Mouse (Mus musculus): Measurements from ENCODE around the gene Nuak2. TPM values are rescaled to one million over a fixed set of nuclear protein-coding genes. Genes with fewer than 3 reads are reported as not detected.
A peak's percentile ranks its signal among the peaks of the same experiment; 100 is the strongest.

Nuak2 gene
- polyA plus RNA-seq, 1 experiment from 2014 or later, result 5.2 TPM

DNA sequence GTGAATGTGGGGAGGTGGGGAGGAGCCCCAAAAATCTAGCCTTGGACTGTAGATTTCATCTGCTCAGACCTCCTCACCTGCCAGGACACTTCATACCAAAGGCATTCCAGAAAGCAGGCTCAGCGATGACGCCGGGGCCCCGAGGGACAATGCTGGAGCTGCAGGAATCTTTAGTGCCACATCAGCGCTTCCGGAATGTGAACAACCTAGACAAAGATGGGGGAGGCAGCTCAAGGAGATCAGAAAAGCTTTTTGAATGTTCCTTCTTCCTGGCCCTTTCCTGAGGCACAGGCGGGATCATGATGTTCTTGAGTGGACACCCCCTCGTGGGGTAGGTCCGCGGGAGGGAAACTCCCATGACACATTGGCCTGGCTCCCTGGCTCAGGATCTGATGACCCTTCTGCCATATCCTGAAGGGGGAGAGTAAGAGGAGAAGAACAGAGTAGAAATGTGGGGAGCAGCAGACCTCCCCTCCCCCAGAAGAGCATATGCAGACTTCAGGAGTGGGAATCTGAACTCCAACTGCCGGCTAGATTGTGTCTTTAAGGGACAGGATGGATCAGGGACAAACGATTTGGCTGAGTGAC, 19.5 kb downstream of the Nuak2 start:
- no peaks in the 10 kb centered on the region for H3K9me3 ChIP-seq (ENCODE audit: control insufficient read depth, low read length)
- H3K36me3 ChIP-seq (ENCODE audit: control insufficient read depth, insufficient read depth, low read length), result no peaks in the 10 kb centered on the region
- 47% methylated on average over 12 of the region's 12 CpGs for WGBS
- DNase-seq (ENCODE audit: low spot score) (peak; percentile 70), ATAC-seq (ENCODE audit: low read depth) (no peak; the same call in 1 of the 2 replicates)
- H3K4me3 ChIP-seq (ENCODE audit: low read depth, low read length), result no peak overlapping the region
- H3K9ac ChIP-seq (ENCODE audit: low read depth, low read length), result no peak overlapping the region
- no peaks in the 10 kb centered on the region for H3K27me3 ChIP-seq (replicated peaks; ENCODE audit: control insufficient read depth, insufficient read depth, low read length)
- H3K4me1 ChIP-seq (ENCODE audit: control insufficient read depth, insufficient read depth, low read length), result peaks cover 23% of the 10 kb centered on the region
- no peak overlapping the region for H3K4me2 ChIP-seq (ENCODE audit: low read depth, low read length)
- no peak overlapping the region for H3K27ac ChIP-seq (replicated peaks; ENCODE audit: low read depth, low read length)

DNA sequence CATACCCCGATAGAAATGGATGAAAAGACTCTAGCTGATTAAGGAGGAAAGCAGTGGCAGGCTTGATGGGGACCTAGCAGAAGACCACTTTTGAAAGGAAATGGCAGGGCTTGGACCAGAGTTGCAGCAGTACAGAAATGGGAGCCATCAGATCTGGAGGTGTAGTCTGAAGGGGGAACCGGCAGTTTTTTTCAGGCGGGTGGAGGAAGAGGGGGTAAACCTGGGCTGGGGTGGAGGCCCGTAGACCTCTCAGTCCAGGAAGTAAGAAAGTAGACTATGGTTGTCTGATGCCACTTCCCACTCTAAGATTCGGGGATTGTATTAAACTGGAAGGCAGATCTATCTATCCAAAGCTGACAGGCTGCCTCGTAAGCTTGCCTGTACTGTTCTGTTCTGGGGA, 21.0 kb downstream of the Nuak2 start:
- Histone ChIP-seq H3K9me3 (ENCODE audit: control insufficient read depth, low read length) (no peaks in the 10 kb centered on the region), H3K9ac (ENCODE audit: low read depth, low read length) (no peak overlapping the region), H3K4me1 (ENCODE audit: control insufficient read depth, insufficient read depth, low read length) (peaks cover 23% of the 10 kb centered on the region), H3K27ac (replicated peaks; ENCODE audit: low read depth, low read length) (no peak overlapping the region), H3K4me3 (ENCODE audit: low read depth, low read length) (no peak overlapping the region), H3K36me3 (ENCODE audit: control insufficient read depth, insufficient read depth, low read length) (no peaks in the 10 kb centered on the region), H3K4me2 (ENCODE audit: low read depth, low read length) (no peak overlapping the region), H3K27me3 (replicated peaks; ENCODE audit: control insufficient read depth, insufficient read depth, low read length) (no peaks in the 10 kb centered on the region)
- ATAC-seq (ENCODE audit: low read depth) (no peak), DNase-seq (ENCODE audit: low spot score) (no peak)
- 74% methylated on average over 6 of the region's 6 CpGs for WGBS

DNA sequence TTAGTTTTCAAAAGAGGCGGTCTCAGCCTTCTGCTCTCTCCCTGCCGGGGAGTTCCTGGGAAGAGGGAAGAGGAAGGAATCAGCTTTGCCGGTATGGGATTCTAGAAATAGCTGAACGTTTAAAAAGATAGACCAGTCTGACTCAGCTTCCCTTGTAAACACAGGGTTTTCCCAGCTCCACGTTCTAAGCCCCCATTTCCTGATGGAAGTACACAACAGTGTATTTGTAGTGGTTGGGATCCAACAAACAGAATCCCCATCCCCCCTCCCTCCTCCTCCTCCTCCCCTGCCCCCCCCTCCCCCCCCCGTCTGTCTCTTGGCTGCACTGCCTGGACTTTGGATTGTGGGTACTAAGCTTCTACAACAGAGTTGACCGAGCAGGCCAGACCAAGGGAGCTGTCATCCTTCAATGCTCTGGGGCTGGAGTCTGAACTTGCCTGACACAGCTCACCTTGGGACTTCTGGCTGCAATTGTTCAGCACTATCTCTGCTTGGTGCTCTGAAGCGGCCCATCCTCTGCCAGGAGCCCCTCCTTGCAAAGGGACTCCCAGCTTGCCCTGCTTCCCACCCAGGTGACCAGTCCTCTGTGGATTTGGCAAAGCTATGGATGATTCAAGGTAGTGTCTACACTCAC, 22.2 kb downstream of the Nuak2 start:
- no peak overlapping the region for H3K4me2 ChIP-seq (ENCODE audit: low read depth, low read length)
- no peak for DNase-seq (ENCODE audit: low spot score)
- no peak overlapping the region for H3K4me3 ChIP-seq (ENCODE audit: low read depth, low read length)
- no peaks in the 10 kb centered on the region for H3K36me3 ChIP-seq (ENCODE audit: control insufficient read depth, insufficient read depth, low read length)
- ATAC-seq (ENCODE audit: low read depth), result no peak
- H3K27ac ChIP-seq (replicated peaks; ENCODE audit: low read depth, low read length), result no peak overlapping the region
- peaks cover 23% of the 10 kb centered on the region for H3K4me1 ChIP-seq (ENCODE audit: control insufficient read depth, insufficient read depth, low read length)
- WGBS, result 42% methylated on average over 8 of the region's 8 CpGs
- no peak overlapping the region for H3K9ac ChIP-seq (ENCODE audit: low read depth, low read length)
- H3K27me3 ChIP-seq (replicated peaks; ENCODE audit: control insufficient read depth, insufficient read depth, low read length), result no peaks in the 10 kb centered on the region
- no peaks in the 10 kb centered on the region for H3K9me3 ChIP-seq (ENCODE audit: control insufficient read depth, low read length)

DNA sequence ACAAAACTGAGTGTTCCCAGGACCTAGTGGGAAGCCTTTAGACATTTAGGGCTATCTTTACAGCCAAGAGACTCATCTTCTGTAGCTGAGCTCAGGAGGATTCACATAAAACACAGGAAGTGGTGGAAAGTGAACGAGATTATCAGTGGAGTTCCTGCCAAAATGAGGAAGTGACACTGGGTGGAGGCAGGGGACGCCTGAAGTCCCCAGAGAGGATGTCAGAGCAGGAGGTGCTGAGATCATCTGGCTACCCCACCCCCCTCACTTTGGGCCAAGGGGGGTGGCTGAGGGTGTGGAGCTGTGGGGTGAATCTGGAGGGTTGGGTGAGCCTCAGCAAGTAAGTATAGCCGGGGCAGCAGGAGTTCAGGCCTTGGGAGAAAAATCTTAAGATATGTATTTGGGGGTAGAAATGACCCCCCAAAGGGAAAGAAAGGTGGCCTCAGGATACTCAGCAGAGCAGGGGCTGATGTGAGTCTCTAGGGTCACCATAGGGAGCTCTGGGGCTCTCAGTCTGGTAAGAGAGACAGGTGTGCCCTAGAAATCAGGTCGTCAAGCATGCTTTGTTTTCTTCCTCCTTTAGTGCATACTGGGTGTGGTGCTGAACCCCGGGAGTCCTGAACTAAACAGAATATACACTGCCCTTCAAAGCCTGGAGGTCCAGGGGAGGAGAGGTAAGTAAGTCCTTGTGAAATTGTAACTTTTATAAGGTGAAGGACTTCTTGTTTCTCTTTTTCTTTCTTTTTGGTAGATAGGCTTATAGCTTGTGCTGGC, 26.0 kb downstream of the Nuak2 start:
- WGBS, result 47% methylated on average over 5 of the region's 5 CpGs

DNA sequence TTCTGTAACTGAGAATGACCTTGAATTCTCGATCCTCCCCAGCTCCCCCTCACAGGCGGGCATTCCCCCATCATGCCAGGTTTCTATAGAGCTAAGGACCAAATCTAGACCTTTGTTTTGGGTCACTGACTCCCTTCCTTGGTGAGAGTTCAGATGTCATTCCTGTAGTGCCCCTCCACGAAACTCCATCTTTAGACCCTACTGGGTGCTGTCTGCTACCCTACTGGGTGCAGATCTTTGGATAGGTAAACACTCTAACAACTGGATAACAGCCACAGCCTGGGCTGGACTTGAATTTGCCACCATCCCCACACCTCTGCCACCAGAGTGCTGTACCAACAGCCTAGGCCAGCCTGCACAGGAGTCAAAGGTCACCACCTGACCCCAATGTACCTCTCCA, 26.6 kb downstream of the Nuak2 start:
- no peak overlapping the region for H3K4me3 ChIP-seq (ENCODE audit: low read depth, low read length)
- 61% methylated on average over 3 of the region's 3 CpGs for WGBS

More for the DNA sequence above, 26.0 kb downstream of the Nuak2 start:
- Histone ChIP-seq H3K9me3 (ENCODE audit: control insufficient read depth, low read length) (no peaks in the 10 kb centered on the region), H3K4me1 (ENCODE audit: control insufficient read depth, insufficient read depth, low read length) (no peaks in the 10 kb centered on the region), H3K27ac (replicated peaks; ENCODE audit: low read depth, low read length) (no peak overlapping the region), H3K9ac (ENCODE audit: low read depth, low read length) (no peak overlapping the region), H3K4me2 (ENCODE audit: low read depth, low read length) (no peak overlapping the region), H3K27me3 (replicated peaks; ENCODE audit: control insufficient read depth, insufficient read depth, low read length) (no peaks in the 10 kb centered on the region), H3K36me3 (ENCODE audit: control insufficient read depth, insufficient read depth, low read length) (no peaks in the 10 kb centered on the region), H3K4me3 (ENCODE audit: low read depth, low read length) (no peak overlapping the region)
- DNase-seq (ENCODE audit: low spot score), result no peak
- ATAC-seq (ENCODE audit: low read depth), result no peak

DNA sequence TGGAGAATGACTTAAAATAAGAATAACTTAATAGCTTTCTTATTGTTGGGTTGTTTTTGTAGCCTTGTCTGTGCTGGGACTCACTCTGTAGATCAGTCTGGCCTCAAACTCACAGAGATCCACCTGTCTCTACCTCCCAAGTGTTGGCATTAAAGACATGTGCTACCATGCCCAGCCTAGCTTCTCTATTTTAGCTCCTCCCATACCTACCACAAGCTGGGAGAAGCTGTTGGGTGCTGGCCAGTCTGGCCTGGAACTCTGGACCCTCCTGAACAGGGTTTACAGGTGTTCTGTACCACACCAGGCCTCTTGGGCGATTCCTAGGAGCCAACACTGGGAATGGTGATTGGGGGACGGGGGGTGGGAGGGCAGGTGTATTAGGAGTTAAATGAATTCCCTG, 27.3 kb downstream of the Nuak2 start:
- Histone ChIP-seq H3K36me3 (ENCODE audit: control insufficient read depth, insufficient read depth, low read length) (no peaks in the 10 kb centered on the region), H3K4me2 (ENCODE audit: low read depth, low read length) (no peak overlapping the region), H3K9me3 (ENCODE audit: control insufficient read depth, low read length) (no peaks in the 10 kb centered on the region), H3K9ac (ENCODE audit: low read depth, low read length) (no peak overlapping the region), H3K4me1 (ENCODE audit: control insufficient read depth, insufficient read depth, low read length) (no peaks in the 10 kb centered on the region), H3K4me3 (ENCODE audit: low read depth, low read length) (no peak overlapping the region), H3K27me3 (replicated peaks; ENCODE audit: control insufficient read depth, insufficient read depth, low read length) (no peaks in the 10 kb centered on the region), H3K27ac (replicated peaks; ENCODE audit: low read depth, low read length) (no peak overlapping the region)
- 80% methylated on average over 2 of the region's 2 CpGs for WGBS
- no peak for ATAC-seq (ENCODE audit: low read depth)
- DNase-seq (ENCODE audit: low spot score), result no peak

More for the DNA sequence above, 26.6 kb downstream of the Nuak2 start:
- Histone ChIP-seq H3K9ac (ENCODE audit: low read depth, low read length) (no peak overlapping the region), H3K9me3 (ENCODE audit: control insufficient read depth, low read length) (no peaks in the 10 kb centered on the region), H3K36me3 (ENCODE audit: control insufficient read depth, insufficient read depth, low read length) (no peaks in the 10 kb centered on the region), H3K4me1 (ENCODE audit: control insufficient read depth, insufficient read depth, low read length) (no peaks in the 10 kb centered on the region), H3K27me3 (replicated peaks; ENCODE audit: control insufficient read depth, insufficient read depth, low read length) (no peaks in the 10 kb centered on the region), H3K27ac (replicated peaks; ENCODE audit: low read depth, low read length) (no peak overlapping the region), H3K4me2 (ENCODE audit: low read depth, low read length) (no peak overlapping the region)
- no peak for ATAC-seq (ENCODE audit: low read depth)
- no peak for DNase-seq (ENCODE audit: low spot score)

DNA sequence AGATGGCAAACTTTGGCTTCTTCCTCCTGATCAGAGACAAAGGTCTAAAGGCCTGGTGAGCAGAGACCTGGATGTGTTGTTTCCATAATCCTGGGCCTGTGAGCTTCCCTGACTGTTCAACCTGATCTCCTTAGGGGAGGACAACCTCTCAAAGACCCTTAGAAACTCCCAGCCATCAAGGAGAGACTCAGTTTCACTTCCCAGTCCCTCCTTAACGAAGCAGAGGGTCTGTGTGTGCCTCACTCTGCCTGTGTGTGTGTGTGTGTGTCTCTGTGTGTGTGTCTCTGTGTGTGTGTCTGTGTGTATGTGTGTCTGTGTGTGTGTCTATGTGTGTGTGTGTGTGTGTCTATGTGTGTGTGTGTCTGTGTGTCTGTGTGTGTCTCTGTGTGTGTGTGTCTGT, 27.7 kb downstream of the Nuak2 start:
- no peaks in the 10 kb centered on the region for H3K27me3 ChIP-seq (replicated peaks; ENCODE audit: control insufficient read depth, insufficient read depth, low read length)
- WGBS, result 88% methylated on average over 1 of the region's 1 CpGs
- no peak overlapping the region for H3K4me3 ChIP-seq (ENCODE audit: low read depth, low read length)
- H3K9me3 ChIP-seq (ENCODE audit: control insufficient read depth, low read length), result no peaks in the 10 kb centered on the region
- H3K4me2 ChIP-seq (ENCODE audit: low read depth, low read length), result no peak overlapping the region
- H3K36me3 ChIP-seq (ENCODE audit: control insufficient read depth, insufficient read depth, low read length), result no peaks in the 10 kb centered on the region
- H3K9ac ChIP-seq (ENCODE audit: low read depth, low read length), result no peak overlapping the region
- H3K4me1 ChIP-seq (ENCODE audit: control insufficient read depth, insufficient read depth, low read length), result no peaks in the 10 kb centered on the region
- H3K27ac ChIP-seq (replicated peaks; ENCODE audit: low read depth, low read length), result no peak overlapping the region
- no peak for ATAC-seq (ENCODE audit: low read depth)
- no peak for DNase-seq (ENCODE audit: low spot score)

DNA sequence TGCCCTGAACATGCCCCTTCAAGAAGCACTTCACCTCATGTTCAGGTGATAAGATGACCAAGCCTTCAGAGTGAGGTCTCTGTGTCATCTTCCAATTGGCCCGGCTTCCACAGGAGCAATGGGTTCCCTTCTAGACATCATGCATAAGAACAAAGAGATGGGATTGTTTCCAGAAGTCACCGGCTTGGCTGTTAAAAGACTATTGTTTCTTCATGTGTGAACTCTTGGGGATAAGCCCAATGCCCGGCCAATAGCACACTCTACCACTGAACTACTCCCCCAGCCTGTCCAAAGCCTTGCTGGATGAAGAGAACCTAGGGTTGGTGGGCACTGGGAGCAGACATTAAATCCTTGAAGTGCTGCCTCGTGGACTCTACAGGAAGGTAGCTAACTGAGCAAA, 29.6 kb downstream of the Nuak2 start:
- Histone ChIP-seq H3K4me1 (ENCODE audit: control insufficient read depth, insufficient read depth, low read length) (no peaks in the 10 kb centered on the region), H3K27me3 (replicated peaks; ENCODE audit: control insufficient read depth, insufficient read depth, low read length) (no peaks in the 10 kb centered on the region), H3K4me3 (ENCODE audit: low read depth, low read length) (no peak overlapping the region), H3K36me3 (ENCODE audit: control insufficient read depth, insufficient read depth, low read length) (no peaks in the 10 kb centered on the region), H3K9me3 (ENCODE audit: control insufficient read depth, low read length) (no peaks in the 10 kb centered on the region), H3K9ac (ENCODE audit: low read depth, low read length) (no peak overlapping the region), H3K4me2 (ENCODE audit: low read depth, low read length) (no peak overlapping the region), H3K27ac (replicated peaks; ENCODE audit: low read depth, low read length) (no peak overlapping the region)
- DNase-seq (ENCODE audit: low spot score) (no peak), ATAC-seq (ENCODE audit: low read depth) (no peak)
- WGBS, result 79% methylated on average over 4 of the region's 4 CpGs

Data from embryonic facial prominence, embryonic 14.5 days (tissue).